Mouse (Mus musculus): ENCODE results near the gene Fermt2. TPM values are rescaled to one million over a fixed set of nuclear protein-coding genes. Genes with fewer than 3 reads are reported as not detected.
A peak's percentile ranks its signal among the peaks of the same experiment; 100 is the strongest.

The Fermt2 gene
- total and polyA plus RNA-seq, 2 experiments from 2014 or later: 26.4 to 66.7 TPM

- Histone ChIP-seq H3K27ac (ENCODE audit: low read depth, low read length) (no peak overlapping the region), H3K4me3 (ENCODE audit: low read depth, low read length) (no peak overlapping the region), H3K9me3 (ENCODE audit: low read length) (no peaks in the 10 kb centered on the region), H3K36me3 (ENCODE audit: insufficient read depth, low read length) (no peaks in the 10 kb centered on the region), H3K27me3 (ENCODE audit: insufficient read depth, low read length) (no peaks in the 10 kb centered on the region), H3K4me2 (ENCODE audit: low read depth, low read length, poor library complexity, severe bottlenecking) (no peak overlapping the region), H3K9ac (replicated peaks; ENCODE audit: low read length, poor library complexity, severe bottlenecking) (no peak overlapping the region), H3K4me1 (ENCODE audit: insufficient read depth, low read length) (no peaks in the 10 kb centered on the region)
- TF ChIP-seq CTCF (IDR thresholded peaks at IDR 0.05): peak; percentile 58
- no peak for ATAC-seq (ENCODE audit: low FRiP score)
- 71% methylated on average over 4 of the region's 4 CpGs for WGBS
- no peak for DNase-seq (ENCODE audit: low spot score)
These were observed 97.9 kb downstream of the Fermt2 start for GRCm38 (mm10) chr14:45432003-45432402.

DNA sequence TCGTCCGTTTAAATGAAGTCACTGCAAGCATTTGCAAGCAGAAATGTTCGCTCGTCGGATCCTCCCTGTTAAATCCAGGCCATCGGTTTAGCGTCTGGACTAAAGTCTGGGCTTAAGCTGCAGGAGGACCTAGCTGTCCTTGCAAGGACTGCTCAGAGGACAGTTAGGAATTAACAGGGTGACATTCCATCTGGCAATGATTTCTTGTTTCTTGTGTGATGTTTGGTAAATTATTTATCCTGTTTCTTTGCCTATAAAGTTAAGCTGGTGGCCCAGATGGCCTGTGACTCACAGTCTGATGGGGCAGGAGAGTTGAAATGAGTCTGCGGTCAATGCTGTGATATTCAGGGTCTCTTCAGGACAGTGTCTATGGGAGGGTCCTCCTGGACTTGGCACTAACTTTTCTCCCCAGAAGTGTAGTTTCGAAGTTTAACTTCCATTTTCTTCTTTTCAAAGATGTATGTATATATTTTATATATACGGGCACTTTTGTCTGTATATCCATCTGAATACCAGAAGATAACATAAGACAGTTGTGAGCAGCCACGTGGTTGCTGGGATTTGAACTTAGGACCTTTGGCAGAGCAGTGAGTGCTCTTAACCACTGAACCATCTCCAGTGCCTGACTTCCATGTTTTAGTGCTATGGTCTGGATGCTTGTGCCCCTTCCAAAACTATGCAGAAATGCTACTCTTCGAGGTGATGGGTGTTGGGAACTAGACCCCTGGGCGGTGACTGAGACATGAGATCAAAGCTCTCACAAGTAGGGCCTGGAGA is 99.7 kb downstream of the Fermt2 start:
- Histone ChIP-seq H3K9ac (replicated peaks; ENCODE audit: low read length, poor library complexity, severe bottlenecking) (no peak overlapping the region), H3K27me3 (ENCODE audit: insufficient read depth, low read length) (no peaks in the 10 kb centered on the region), H3K4me1 (ENCODE audit: insufficient read depth, low read length) (no peaks in the 10 kb centered on the region), H3K36me3 (ENCODE audit: insufficient read depth, low read length) (no peaks in the 10 kb centered on the region), H3K27ac (ENCODE audit: low read depth, low read length) (no peak overlapping the region), H3K4me2 (ENCODE audit: low read depth, low read length, poor library complexity, severe bottlenecking) (no peak overlapping the region), H3K4me3 (ENCODE audit: low read depth, low read length) (no peak overlapping the region), H3K9me3 (ENCODE audit: low read length) (no peaks in the 10 kb centered on the region)
- no peak for DNase-seq (ENCODE audit: low spot score)
- no peak for TF ChIP-seq CTCF (IDR thresholded peaks at IDR 0.05)
- no peak for ATAC-seq (ENCODE audit: low FRiP score)
- WGBS: 91% methylated on average over 13 of the region's 13 CpGs

GRCm38 (mm10) chr14:45423220-45423619 is 106.7 kb downstream of the Fermt2 start:
- Histone ChIP-seq H3K9ac (replicated peaks; ENCODE audit: low read length, poor library complexity, severe bottlenecking) (no peak overlapping the region), H3K36me3 (ENCODE audit: insufficient read depth, low read length) (no peaks in the 10 kb centered on the region), H3K4me3 (ENCODE audit: low read depth, low read length) (no peak overlapping the region), H3K4me2 (ENCODE audit: low read depth, low read length, poor library complexity, severe bottlenecking) (no peak overlapping the region), H3K27me3 (ENCODE audit: insufficient read depth, low read length) (no peaks in the 10 kb centered on the region), H3K4me1 (ENCODE audit: insufficient read depth, low read length) (no peaks in the 10 kb centered on the region), H3K27ac (ENCODE audit: low read depth, low read length) (no peak overlapping the region), H3K9me3 (ENCODE audit: low read length) (no peaks in the 10 kb centered on the region)
- ATAC-seq (ENCODE audit: low FRiP score) (peak; percentile 71; the same call in 1 of the 2 replicates), DNase-seq (ENCODE audit: low spot score) (peak; percentile 90)
- peak; percentile 87 for TF ChIP-seq CTCF (IDR thresholded peaks at IDR 0.05)
- 9% methylated on average over 5 of the region's 5 CpGs for WGBS

DNA sequence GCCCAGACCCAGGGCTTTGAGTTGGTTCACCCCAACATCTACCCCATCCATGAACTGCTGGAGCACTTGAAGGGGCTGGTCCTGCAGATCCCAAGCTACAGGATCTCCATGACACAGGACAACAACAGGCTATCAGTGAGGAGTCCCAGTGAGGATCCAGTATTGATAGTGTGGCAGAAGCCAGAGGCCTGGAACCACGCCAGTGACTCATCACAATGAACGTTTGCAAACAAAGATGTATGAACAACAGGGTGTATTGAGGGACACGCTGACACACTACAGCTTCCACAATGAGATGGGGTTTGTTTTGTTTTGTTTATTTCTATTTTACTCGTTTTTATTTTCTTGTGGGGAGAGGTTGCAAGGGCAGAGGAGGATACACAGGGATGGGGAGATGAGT is 107.5 kb downstream of the Fermt2 start:
- Histone ChIP-seq H3K27me3 (ENCODE audit: insufficient read depth, low read length) (no peaks in the 10 kb centered on the region), H3K9me3 (ENCODE audit: low read length) (no peaks in the 10 kb centered on the region), H3K4me2 (ENCODE audit: low read depth, low read length, poor library complexity, severe bottlenecking) (no peak overlapping the region), H3K36me3 (ENCODE audit: insufficient read depth, low read length) (no peaks in the 10 kb centered on the region), H3K4me3 (ENCODE audit: low read depth, low read length) (no peak overlapping the region), H3K4me1 (ENCODE audit: insufficient read depth, low read length) (no peaks in the 10 kb centered on the region), H3K27ac (ENCODE audit: low read depth, low read length) (no peak overlapping the region), H3K9ac (replicated peaks; ENCODE audit: low read length, poor library complexity, severe bottlenecking) (no peak overlapping the region)
- WGBS: 56% methylated on average over 4 of the region's 4 CpGs
- no peak for DNase-seq (ENCODE audit: low spot score)
- ATAC-seq (ENCODE audit: low FRiP score): no peak; the same call in 1 of the 2 replicates
- TF ChIP-seq CTCF (IDR thresholded peaks at IDR 0.05): no peak

DNA sequence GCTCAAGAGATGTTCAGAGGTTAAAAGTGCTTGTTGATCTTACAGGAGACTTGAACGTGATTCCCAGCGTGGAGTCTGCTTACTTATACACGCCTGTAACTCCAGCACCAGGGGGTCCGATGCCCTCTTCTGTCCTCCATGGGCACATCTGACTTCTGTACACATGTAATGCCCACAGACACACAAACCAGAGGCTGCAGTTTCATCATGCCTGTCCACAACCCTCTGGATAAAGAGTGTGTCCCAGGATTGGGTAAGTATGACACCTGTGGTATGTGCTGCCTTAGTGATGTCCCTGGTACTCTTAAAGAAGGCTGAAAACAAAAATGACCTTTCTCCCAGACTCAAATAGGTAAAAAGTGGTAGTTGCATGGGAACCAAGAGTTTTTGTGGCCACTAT is 110.6 kb downstream of the Fermt2 start:
- ATAC-seq (ENCODE audit: low FRiP score) (no peak), DNase-seq (ENCODE audit: low spot score) (no peak)
- no peak overlapping the region for H3K4me2 ChIP-seq (ENCODE audit: low read depth, low read length, poor library complexity, severe bottlenecking)
- H3K27ac ChIP-seq (ENCODE audit: low read depth, low read length): no peak overlapping the region
- no peak overlapping the region for H3K4me3 ChIP-seq (ENCODE audit: low read depth, low read length)
- H3K4me1 ChIP-seq (ENCODE audit: insufficient read depth, low read length): no peaks in the 10 kb centered on the region
- no peaks in the 10 kb centered on the region for H3K36me3 ChIP-seq (ENCODE audit: insufficient read depth, low read length)
- H3K27me3 ChIP-seq (ENCODE audit: insufficient read depth, low read length): no peaks in the 10 kb centered on the region
- TF ChIP-seq CTCF (IDR thresholded peaks at IDR 0.05): no peak
- H3K9ac ChIP-seq (replicated peaks; ENCODE audit: low read length, poor library complexity, severe bottlenecking): no peak overlapping the region
- no peaks in the 10 kb centered on the region for H3K9me3 ChIP-seq (ENCODE audit: low read length)
- 73% methylated on average over 4 of the region's 4 CpGs for WGBS

GRCm38 (mm10) chr14:45418553-45418952 is 111.4 kb downstream of the Fermt2 start:
- H3K4me1 ChIP-seq (ENCODE audit: insufficient read depth, low read length): no peaks in the 10 kb centered on the region
- no peak for TF ChIP-seq CTCF (IDR thresholded peaks at IDR 0.05)
- H3K36me3 ChIP-seq (ENCODE audit: insufficient read depth, low read length): no peaks in the 10 kb centered on the region
- H3K9me3 ChIP-seq (ENCODE audit: low read length): no peaks in the 10 kb centered on the region
- no peak overlapping the region for H3K4me2 ChIP-seq (ENCODE audit: low read depth, low read length, poor library complexity, severe bottlenecking)
- no peak overlapping the region for H3K9ac ChIP-seq (replicated peaks; ENCODE audit: low read length, poor library complexity, severe bottlenecking)
- H3K4me3 ChIP-seq (ENCODE audit: low read depth, low read length): no peak overlapping the region
- H3K27ac ChIP-seq (ENCODE audit: low read depth, low read length): no peak overlapping the region
- ATAC-seq (ENCODE audit: low FRiP score) (no peak), DNase-seq (ENCODE audit: low spot score) (no peak)
- WGBS: 84% methylated on average over 3 of the region's 3 CpGs
- H3K27me3 ChIP-seq (ENCODE audit: insufficient read depth, low read length): no peaks in the 10 kb centered on the region

Measured in midbrain, postnatal 0 days (tissue).